ENCODE assay signal across 27 mouse cellular contexts in the genomic region with DNA sequence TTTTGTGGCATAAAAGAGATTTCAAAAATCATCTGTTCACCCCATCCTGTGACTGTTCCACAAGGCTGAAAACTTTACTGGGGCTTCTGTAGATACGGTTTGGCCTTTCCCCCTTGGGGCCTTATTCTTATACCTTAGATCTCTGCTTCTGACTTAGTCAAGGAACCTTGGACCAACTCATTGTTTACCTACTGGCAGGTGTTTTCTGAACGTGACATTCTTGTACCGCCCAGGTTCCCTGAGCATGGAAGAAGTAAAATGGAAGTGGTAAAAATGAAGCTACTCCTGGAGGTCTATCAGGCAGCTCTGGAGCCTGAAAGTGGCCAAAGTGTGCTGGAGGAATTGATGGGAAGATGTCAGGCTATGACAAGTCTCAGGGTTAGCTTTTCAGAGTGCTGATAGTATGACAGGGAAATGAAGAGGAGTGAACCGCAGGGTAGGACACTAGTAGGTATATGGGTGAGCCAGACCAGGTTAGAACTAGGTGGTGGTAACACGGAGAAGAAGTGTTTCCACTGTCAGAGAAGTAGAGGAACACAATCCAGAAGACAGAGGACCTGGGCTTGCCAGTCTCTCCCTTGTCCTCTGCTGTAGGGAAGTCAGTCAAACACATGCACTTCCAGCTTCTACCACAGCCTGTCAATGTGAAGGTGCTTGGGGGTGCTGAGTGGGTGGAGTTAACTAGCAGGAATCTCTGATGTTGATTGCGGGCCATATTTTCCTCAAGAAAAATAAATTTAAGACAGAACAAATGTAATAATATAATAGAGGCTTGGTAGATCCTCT. TPM values are rescaled to one million over a fixed set of nuclear protein-coding genes. Genes with fewer than 3 reads are reported as not detected.
DNase-seq lines count a peak whose midpoint lies in the region; ATAC-seq and TF ChIP-seq lines count a peak whose summit lies in the region.
"Had no signal": no experiment of that assay in that cellular context is flagged by ENCODE, and none has a peak within 500 bp of the region (broad histone marks: within the 10 kb centered on the region; RNA-seq: fewer than 3 reads in every experiment).

No protein-coding gene starts in this region.

- no peak overlapping the region for H3K4me2 ChIP-seq in hindbrain, postnatal 0 days (ENCODE audit: low read depth, low read length)
- no peak overlapping the region for H3K4me2 ChIP-seq in hindbrain, embryonic 13.5 days
- no peak overlapping the region for H3K4me2 ChIP-seq in intestine, postnatal 0 days (replicated peaks; ENCODE audit: low read depth)
- no peak overlapping the region for H3K4me2 ChIP-seq in stomach, embryonic 16.5 days (ENCODE audit: low read depth, low read length)
- H3K4me2 ChIP-seq: heart, embryonic 15.5 days; hindbrain, embryonic 14.5 days; limb, embryonic 15.5 days; liver, embryonic 15.5 days; lung, embryonic 14.5 days; midbrain, embryonic 11.5 days had no signal

- H3K9me3 ChIP-seq in hindbrain, postnatal 0 days (ENCODE audit: low read length), result no peaks in the 10 kb centered on the region
- no peaks in the 10 kb centered on the region for H3K9me3 ChIP-seq in hindbrain, embryonic 13.5 days
- H3K9me3 ChIP-seq in intestine, postnatal 0 days (ENCODE audit: control insufficient read depth), result no peaks in the 10 kb centered on the region
- no peaks in the 10 kb centered on the region for H3K9me3 ChIP-seq in stomach, embryonic 16.5 days (replicated peaks; ENCODE audit: control insufficient read depth, low read length)
- H3K9me3 ChIP-seq: heart, embryonic 15.5 days; limb, embryonic 10.5 days; limb, embryonic 15.5 days; liver, embryonic 15.5 days had no signal

- H3K9ac ChIP-seq in hindbrain, postnatal 0 days (replicated peaks; ENCODE audit: low read length), result no peak overlapping the region
- no peak overlapping the region for H3K9ac ChIP-seq in hindbrain, embryonic 13.5 days
- H3K9ac ChIP-seq in intestine, postnatal 0 days (ENCODE audit: low read depth, low read length), result no peak overlapping the region
- no peak overlapping the region for H3K9ac ChIP-seq in stomach, embryonic 16.5 days (ENCODE audit: low read length)
- H3K9ac ChIP-seq: heart, embryonic 15.5 days; hindbrain, embryonic 14.5 days; limb, embryonic 15.5 days; liver, embryonic 15.5 days; lung, embryonic 14.5 days had no signal

- H3K4me1 ChIP-seq in hindbrain, postnatal 0 days (ENCODE audit: insufficient read depth, low read length), result no peaks in the 10 kb centered on the region; the same call in 1 of the 2 replicates
- peaks cover 43% of the 10 kb centered on the region for H3K4me1 ChIP-seq in hindbrain, embryonic 13.5 days (replicated peaks)
- H3K4me1 ChIP-seq in intestine, postnatal 0 days (replicated peaks; ENCODE audit: control insufficient read depth, insufficient read depth, low read length), result 0 out of 2 replicates have a peak, but pooled peaks cover 5% of the 10 kb centered on the region
- 0 out of 2 replicates have a peak, but pooled peaks cover 6% of the 10 kb centered on the region for H3K4me1 ChIP-seq in stomach, embryonic 16.5 days (ENCODE audit: control insufficient read depth, insufficient read depth, low read length)
- H3K4me1 ChIP-seq: heart, embryonic 15.5 days; limb, embryonic 10.5 days; limb, embryonic 15.5 days; liver, embryonic 15.5 days had no signal

- DNase-seq in hindbrain, postnatal 0 days (ENCODE audit: low spot score), result no peak
- no peak for DNase-seq in spleen, adult 18-20 months
- no peak for DNase-seq in spleen, adult 12 weeks (ENCODE audit: low spot score)
- DNase-seq: adrenal gland, postnatal 25 days; cerebellum, adult 2 months; cerebellum, postnatal 14 days; gastrocnemius, adult 2 months; heart, postnatal 36 days; kidney, postnatal 25 days; lung, embryonic 14.5 days; right cerebral cortex, adult 18-20 months; thymus, adult 18-20 months; thymus, postnatal 25 days had no signal

- WGBS in hindbrain, postnatal 0 days, result 88% methylated on average over 6 of the region's 6 CpGs
- 90% methylated on average over 6 of the region's 6 CpGs for WGBS in hindbrain, embryonic 13.5 days
- 55% methylated on average over 6 of the region's 6 CpGs for WGBS in intestine, postnatal 0 days
- WGBS in stomach, embryonic 16.5 days, result 68% methylated on average over 6 of the region's 6 CpGs

- H3K27me3 ChIP-seq in hindbrain, postnatal 0 days (ENCODE audit: insufficient read depth, low read length), result no peaks in the 10 kb centered on the region
- no peaks in the 10 kb centered on the region for H3K27me3 ChIP-seq in hindbrain, embryonic 13.5 days
- H3K27me3 ChIP-seq in intestine, postnatal 0 days (replicated peaks; ENCODE audit: control insufficient read depth, insufficient read depth, low read length), result no peaks in the 10 kb centered on the region
- H3K27me3 ChIP-seq in stomach, embryonic 16.5 days (ENCODE audit: control insufficient read depth, insufficient read depth, low read length), result no peaks in the 10 kb centered on the region
- H3K27me3 ChIP-seq: heart, embryonic 15.5 days; limb, embryonic 15.5 days; liver, embryonic 15.5 days had no signal

- no peak overlapping the region for H3K27ac ChIP-seq in hindbrain, postnatal 0 days
- no peak overlapping the region for H3K27ac ChIP-seq in hindbrain, embryonic 13.5 days
- H3K27ac ChIP-seq in intestine, postnatal 0 days (ENCODE audit: low read depth, low read length), result peak overlapping the region; percentile 21; the same call in 1 of the 2 replicates
- H3K27ac ChIP-seq in stomach, embryonic 16.5 days (ENCODE audit: low read length), result peak overlapping the region; percentile 57
- H3K27ac ChIP-seq: gastrocnemius, adult 2 months; heart, embryonic 15.5 days; hindbrain, embryonic 14.5 days; limb, embryonic 10.5 days; limb, embryonic 15.5 days; liver, embryonic 15.5 days had no signal

- no peak overlapping the region for H3K4me3 ChIP-seq in hindbrain, postnatal 0 days (ENCODE audit: low read length)
- no peak overlapping the region for H3K4me3 ChIP-seq in hindbrain, embryonic 13.5 days
- no peak overlapping the region for H3K4me3 ChIP-seq in intestine, postnatal 0 days (ENCODE audit: low read depth, low read length)
- no peak overlapping the region for H3K4me3 ChIP-seq in stomach, embryonic 16.5 days (replicated peaks; ENCODE audit: low read length)
- H3K4me3 ChIP-seq: gastrocnemius, adult 2 months; heart, embryonic 15.5 days; limb, embryonic 10.5 days; limb, embryonic 15.5 days; liver, embryonic 15.5 days had no signal

- peak; percentile 13; the same call in 1 of the 2 replicates for TF ChIP-seq CTCF in hindbrain, postnatal 0 days (IDR thresholded peaks at IDR 0.05; ENCODE audit: low read depth)
- TF ChIP-seq CTCF in intestine, postnatal 0 days (IDR thresholded peaks at IDR 0.05; ENCODE audit: low read depth), result peak; percentile 21; the same call in 1 of the 2 replicates

- no peaks in the 10 kb centered on the region for H3K36me3 ChIP-seq in hindbrain, postnatal 0 days (ENCODE audit: insufficient read depth, low read length)
- H3K36me3 ChIP-seq in hindbrain, embryonic 13.5 days, result no peaks in the 10 kb centered on the region; the same call in 1 of the 2 replicates
- no peaks in the 10 kb centered on the region for H3K36me3 ChIP-seq in intestine, postnatal 0 days (ENCODE audit: control insufficient read depth, insufficient read depth)
- H3K36me3 ChIP-seq in stomach, embryonic 16.5 days (ENCODE audit: control insufficient read depth, insufficient read depth, low read length), result no peaks in the 10 kb centered on the region
- H3K36me3 ChIP-seq: heart, embryonic 15.5 days; limb, embryonic 10.5 days; limb, embryonic 15.5 days; liver, embryonic 15.5 days had no signal

- no peak for ATAC-seq in hindbrain, postnatal 0 days
- ATAC-seq in hindbrain, embryonic 13.5 days (ENCODE audit: low FRiP score), result no peak
- ATAC-seq in granulocyte monocyte progenitor cell, adult 5-6 weeks (replicated peaks; ENCODE audit: poor library complexity, severe bottlenecking), result peak; percentile 61; the same call in 1 of the 2 replicates
- peak; percentile 80 for ATAC-seq in intestine, postnatal 0 days
- ATAC-seq in stomach, embryonic 16.5 days (ENCODE audit: insufficient read depth, low FRiP score), result peak; percentile 85
- no peak for ATAC-seq in cerebellum, adult (ENCODE audit: insufficient number of reproducible peaks, low FRiP score, low TSS enrichment)
- ATAC-seq: forebrain, embryonic 14.5 days; inflammation-experienced regulatory T-cells, adult 6 months; midbrain, embryonic 16.5 days had no signal

RNA-seq across cellular contexts. Expression of a gene that starts 22.2 kb away (rescaled TPM):
- total RNA-seq in hindbrain, postnatal 0 days (2014; rRNA removed), result 88.3 and 96.1 TPM in 2 replicates
- 51.6 and 58.2 TPM in 2 replicates for polyA plus RNA-seq in hindbrain, postnatal 0 days (2015; fragmentation: Nextera tagmentation; extraction: Ambion mirVana)
- polyA plus RNA-seq in hindbrain, embryonic 13.5 days (2015; fragmentation: Nextera tagmentation; extraction: Ambion mirVana), result 47.7 and 49.2 TPM in 2 replicates
- not detected in 2 replicates for total RNA-seq in granulocyte monocyte progenitor cell, adult 5-6 weeks (2014; fragmentation: Nextera tagmentation)
- 0.13 TPM in 1 of 2 replicates, not detected in the other for total RNA-seq in granulocyte monocyte progenitor cell, adult 5-6 weeks (2017)
- 10.6 and 11.8 TPM in 2 replicates for polyA plus RNA-seq in intestine, postnatal 0 days (2015; fragmentation: Nextera tagmentation; extraction: Ambion mirVana)
- polyA plus RNA-seq in stomach, embryonic 16.5 days (2015; fragmentation: Nextera tagmentation; extraction: Ambion mirVana), result 24.5 and 30.8 TPM in 2 replicates
- polyA plus RNA-seq: inflammation-experienced regulatory T-cells, adult 6 months had no signal

Comparison
In these comparisons a context has a peak if more than half of its experiments do, and no peak if none do; other contexts are left out.
1. ATAC-seq: peak in granulocyte monocyte progenitor cell, adult 5-6 weeks (single experiment), intestine, postnatal 0 days (single experiment) and stomach, embryonic 16.5 days (single experiment); none in hindbrain, postnatal 0 days (single experiment), hindbrain, embryonic 13.5 days (single experiment) and cerebellum, adult (single experiment).
2. H3K27ac ChIP-seq: peak in intestine, postnatal 0 days (single experiment) and stomach, embryonic 16.5 days (single experiment); none in hindbrain, postnatal 0 days (single experiment) and hindbrain, embryonic 13.5 days (single experiment).